Mouse (Mus musculus) lung, postnatal 0 days (tissue): ENCODE results near the gene Gm10563. TPM values are rescaled to one million over a fixed set of nuclear protein-coding genes. Genes with fewer than 3 reads are reported as not detected.
"Not testable (repeated sequence)": the region's sequence is repeated elsewhere in the genome, so short reads cannot be mapped to it uniquely, and the experiment has no call there.

ENCODE experiments used
- ATAC-seq: fragments of 200-750 bp; cut with Nextera tagmentation; 2 replicates; pipeline ENCODE4 v1.8.0; 2017; ENCODE audit warnings: moderate library complexity
- DNase-seq: peaks from one replicate; pipeline ENCODE4 v3.0.0-alpha.2; 2016; ENCODE audit warnings: low spot score
- H3K27ac ChIP-seq: fragments of 300-500 bp; sonication (generic); 2 replicates; pipeline ENCODE4 v1.5.1; 2014; ENCODE audit warnings: antibody characterized with exemption, mild to moderate bottlenecking, low read length, mixed read lengths
- H3K27me3 ChIP-seq: fragments of 300-500 bp; sonication (generic); replicated peaks from 2 replicates; pipeline ENCODE4 v1.6.1; 2014; ENCODE audit warnings: low read length, mixed read lengths; ENCODE audit not compliant: insufficient read depth
- H3K36me3 ChIP-seq: fragments of 300-500 bp; sonication (generic); 2 replicates; pipeline ENCODE4 v1.6.1; 2014; ENCODE audit warnings: low read length, mixed read lengths; ENCODE audit not compliant: insufficient read depth
- H3K4me1 ChIP-seq: fragments of 300-500 bp; sonication (generic); 2 replicates; pipeline ENCODE4 v1.6.1; 2014; ENCODE audit warnings: antibody characterized with exemption, low read depth, low read length, mixed read lengths; ENCODE audit not compliant: insufficient read depth
- H3K4me2 ChIP-seq: fragments of 300-500 bp; sonication (generic); replicated peaks from 2 replicates; pipeline ENCODE4 v1.6.1; 2014; ENCODE audit warnings: low read depth, mild to moderate bottlenecking, low read length, moderate library complexity, mixed read lengths
- H3K4me3 ChIP-seq: fragments of 300-500 bp; sonication (generic); 2 replicates; pipeline ENCODE4 v1.5.1; 2014; ENCODE audit warnings: low read depth, low read length
- H3K9ac ChIP-seq: fragments of 300-500 bp; sonication (generic); replicated peaks from 2 replicates; pipeline ENCODE4 v1.6.1; 2014; ENCODE audit warnings: low read depth, mild to moderate bottlenecking
- H3K9me3 ChIP-seq: fragments of 300-500 bp; sonication (generic); 2 replicates; pipeline ENCODE4 v1.6.1; 2016; ENCODE audit warnings: low read length, mixed read lengths
- CTCF ChIP-seq: IDR thresholded peaks from 2 replicates; pipeline ENCODE4 v1.5.1; 2016; ENCODE audit warnings: antibody characterized with exemption, mild to moderate bottlenecking
- EP300 ChIP-seq: IDR thresholded peaks from 2 replicates; pipeline ENCODE4 v1.6.1; 2016; ENCODE audit warnings: antibody characterized with exemption, mild to moderate bottlenecking, control low read depth
- WGBS: fragments of 180-500 bp; shearing (Covaris S2); extraction: QIAGEN DNeasy Blood & Tissue Kit; methylation state at CpG from one replicate; pipeline ENCODE4 v1.1.7; 2014; 5-methylcytosine and 5-hydroxymethylcytosine counted together
- polyA plus RNA-seq: library from polyadenylated mRNA; unstranded; fragments of >200 nt; fragmentation: Nextera tagmentation; extraction: Ambion mirVana; gene quantifications from 2 replicates; pipeline ENCODE4 v1.2.1, GENCODE M21; 2015

Gm10563 gene
- polyA plus RNA-seq, 1 experiment from 2014 or later: not detected

DNA sequence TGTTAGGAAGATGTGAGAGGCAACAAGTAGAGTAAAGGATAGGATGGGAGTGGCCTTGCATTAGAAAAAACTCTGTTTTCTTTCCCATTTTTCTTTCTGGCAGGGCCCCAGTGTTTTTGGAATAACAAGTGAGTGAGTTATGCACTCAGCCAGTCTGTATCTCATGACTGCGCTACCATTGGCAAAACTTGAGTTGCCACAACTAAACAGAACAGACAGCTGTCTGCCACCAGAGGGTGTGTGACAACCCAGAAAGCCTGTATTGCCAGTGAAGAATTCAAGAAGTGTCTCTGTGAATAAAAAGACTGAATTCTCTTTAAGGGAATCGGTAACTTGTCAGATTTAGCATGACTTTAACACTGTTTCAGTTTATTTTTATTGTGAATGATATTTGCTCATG is 30.8 kb upstream of the Gm10563 start:
- Histone ChIP-seq H3K4me2 (no peak overlapping the region), H3K4me3 (no peak overlapping the region), H3K27ac (no peak overlapping the region), H3K9me3 (no peaks in the 10 kb centered on the region), H3K36me3 (no peaks in the 10 kb centered on the region), H3K4me1 (no peaks in the 10 kb centered on the region), H3K27me3 (no peaks in the 10 kb centered on the region), H3K9ac (no peak overlapping the region)
- no peak for ATAC-seq
- peak; percentile 50 for DNase-seq
- TF ChIP-seq CTCF (peak; percentile 64), EP300 (no peak)
- WGBS: 69% methylated on average over 2 of the region's 2 CpGs

DNA sequence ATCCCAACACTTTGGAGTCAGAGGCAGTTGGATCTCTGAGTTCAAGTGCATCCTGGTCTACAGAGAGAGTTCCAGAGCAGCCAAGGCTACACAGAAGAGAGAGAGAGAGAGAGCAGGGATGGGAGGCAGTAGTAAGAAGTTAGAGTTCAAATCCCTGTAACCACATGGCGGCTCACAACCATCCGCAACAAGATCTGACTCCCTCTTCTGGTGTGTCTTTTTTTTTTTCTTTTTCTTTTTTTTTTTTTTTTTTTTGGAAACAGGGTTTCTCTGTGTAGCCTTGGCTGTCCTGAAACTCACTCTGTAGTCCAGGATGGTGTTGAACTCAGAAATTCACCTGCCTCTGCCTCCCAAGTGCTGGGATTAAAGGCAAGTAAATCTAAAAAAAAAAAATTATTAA is 26.9 kb upstream of the Gm10563 start:
- Histone ChIP-seq H3K4me3 (no peak overlapping the region), H3K9me3 (no peaks in the 10 kb centered on the region), H3K4me1 (peaks cover 9% of the 10 kb centered on the region; the same call in 1 of the 2 replicates), H3K4me2 (no peak overlapping the region), H3K27me3 (no peaks in the 10 kb centered on the region), H3K36me3 (no peaks in the 10 kb centered on the region), H3K9ac (no peak overlapping the region), H3K27ac (no peak overlapping the region)
- ATAC-seq (no peak), DNase-seq (no peak)
- TF ChIP-seq EP300 (no peak), CTCF (no peak)
- 50% methylated on average over 2 of the region's 2 CpGs for WGBS

DNA sequence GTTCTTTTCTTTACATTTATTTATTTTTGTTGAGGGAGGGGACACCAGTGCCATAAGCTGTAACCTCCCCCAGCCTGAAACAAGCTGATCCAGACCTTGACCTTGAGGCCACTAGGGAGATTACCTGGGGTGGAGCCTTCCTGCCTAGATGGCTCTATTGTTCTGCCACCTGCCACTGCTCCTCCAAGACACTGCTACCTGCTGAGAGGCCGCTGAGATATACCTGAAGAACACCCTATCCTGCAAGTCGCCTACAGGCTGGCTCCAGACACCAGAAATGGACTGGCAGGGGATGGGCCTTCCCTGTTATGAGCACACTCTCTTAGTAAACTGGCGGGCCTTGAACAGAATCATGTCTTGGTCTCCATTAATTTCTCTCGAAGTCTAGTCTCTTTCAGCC is 25.0 kb upstream of the Gm10563 start:
- not testable (repeated sequence) for H3K9me3 ChIP-seq, DNase-seq
- WGBS: 73% methylated on average over 4 of the region's 4 CpGs

DNA sequence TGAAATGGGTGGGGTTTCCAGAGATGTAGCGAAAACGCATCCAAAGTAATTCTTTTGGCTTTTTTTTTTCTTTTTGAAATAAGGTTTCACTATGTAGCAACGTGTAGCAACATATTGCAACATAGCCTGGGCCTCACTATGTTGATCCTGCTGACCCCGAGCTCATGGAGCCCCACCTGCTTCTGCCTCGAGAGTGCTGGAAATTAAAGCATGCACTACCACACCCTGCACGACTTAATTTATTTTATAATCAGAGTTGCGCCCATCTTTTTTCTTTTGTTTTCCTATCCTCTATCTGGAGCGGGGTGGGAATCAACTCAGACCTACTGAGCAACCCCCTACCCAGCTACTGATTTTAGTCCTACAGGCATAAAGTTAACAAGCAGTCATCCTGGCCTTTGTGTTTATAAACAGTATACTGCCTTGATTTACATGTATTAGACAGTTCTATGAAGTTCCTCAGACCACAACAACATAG is 24.4 kb upstream of the Gm10563 start:
- Histone ChIP-seq H3K4me1 (peaks cover 9% of the 10 kb centered on the region; the same call in 1 of the 2 replicates), H3K4me3 (peak overlapping the region; percentile 95), H3K27me3 (no peaks in the 10 kb centered on the region), H3K36me3 (no peaks in the 10 kb centered on the region), H3K9me3 (no peaks in the 10 kb centered on the region), H3K9ac (no peak overlapping the region), H3K4me2 (peak overlapping the region; percentile 87), H3K27ac (no peak overlapping the region)
- ATAC-seq (no peak), DNase-seq (no peak)
- 2% methylated on average over 8 of the region's 8 CpGs for WGBS
- TF ChIP-seq CTCF: no peak
- 0 out of 2 replicates have a peak, but pooled peaks have one; percentile 19 for TF ChIP-seq EP300

More for the DNA sequence above, 25.0 kb upstream of the Gm10563 start:
- not testable (repeated sequence) for H3K4me2 ChIP-seq, H3K9ac ChIP-seq, H3K27ac ChIP-seq, ATAC-seq, H3K4me3 ChIP-seq, H3K36me3 ChIP-seq, H3K4me1 ChIP-seq, H3K27me3 ChIP-seq

DNA sequence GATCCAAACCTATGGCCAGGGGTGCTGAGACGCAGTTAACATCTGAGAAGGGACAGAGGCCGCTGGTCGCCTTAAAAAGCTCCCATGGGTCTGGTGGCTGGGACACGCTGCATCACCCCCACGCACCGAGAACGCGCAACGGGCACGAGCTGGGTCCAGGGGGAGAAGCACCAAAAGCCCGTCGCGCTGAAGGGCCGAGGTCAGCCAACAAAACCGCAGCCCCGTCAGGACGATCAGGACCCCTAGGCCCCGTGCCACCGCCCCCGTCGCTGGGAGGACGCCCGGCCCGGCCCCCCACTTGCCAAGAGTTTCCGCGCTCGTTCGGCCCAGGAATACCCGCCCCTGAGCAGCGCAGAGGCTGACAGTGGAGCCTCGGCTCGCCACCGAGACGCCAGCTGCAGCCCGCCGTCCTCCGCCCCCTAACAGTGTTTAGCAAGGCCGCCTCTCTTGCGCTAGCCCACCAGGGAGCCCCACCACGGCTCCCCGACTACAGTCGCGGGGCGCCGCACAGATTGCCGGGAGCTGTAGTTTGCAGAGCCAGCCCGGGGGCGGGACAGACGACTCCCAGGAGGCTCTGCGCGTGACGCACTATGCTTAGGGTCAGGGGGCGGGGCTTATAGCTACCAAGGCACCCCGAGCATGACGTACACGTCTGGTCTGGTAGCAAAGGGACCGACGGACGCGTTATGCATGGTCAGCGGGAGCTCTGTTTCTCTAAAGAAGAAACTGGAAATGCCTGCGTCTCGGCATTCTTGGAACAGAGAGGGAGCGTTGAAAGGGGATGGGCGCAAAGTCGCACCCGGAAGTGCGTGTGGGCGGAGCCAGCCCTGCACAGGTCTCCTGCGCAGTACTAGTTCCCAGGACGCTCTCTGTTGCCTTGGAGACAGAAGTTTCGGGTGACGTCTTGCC is 23.7 kb upstream of the Gm10563 start, which contains the start of gene Mib2:
Gene Mib2 (minus strand): TSS at position 510 of the 909 bp plus-strand sequence.
- peak; percentile 98 for DNase-seq
- H3K36me3 ChIP-seq: no peaks in the 10 kb centered on the region
- TF ChIP-seq CTCF: peak; percentile 6; the same call in 1 of the 2 replicates
- no peak for TF ChIP-seq EP300
- H3K4me3 ChIP-seq: peak within 1 kb of the TSS; percentile 95
- WGBS: 0% methylated on average over 66 of the region's 73 CpGs
- peak within 1 kb of the TSS; percentile 87 for H3K4me2 ChIP-seq
- H3K9ac ChIP-seq: peak within 1 kb of the TSS; percentile 73
- peak within 1 kb of the TSS; percentile 62 for H3K27ac ChIP-seq
- peaks cover 9% of the 10 kb centered on the region; the same call in 1 of the 2 replicates for H3K4me1 ChIP-seq
- H3K27me3 ChIP-seq: no peaks in the 10 kb centered on the region
- no peaks in the 10 kb centered on the region for H3K9me3 ChIP-seq
- peak; percentile 99 for ATAC-seq

DNA sequence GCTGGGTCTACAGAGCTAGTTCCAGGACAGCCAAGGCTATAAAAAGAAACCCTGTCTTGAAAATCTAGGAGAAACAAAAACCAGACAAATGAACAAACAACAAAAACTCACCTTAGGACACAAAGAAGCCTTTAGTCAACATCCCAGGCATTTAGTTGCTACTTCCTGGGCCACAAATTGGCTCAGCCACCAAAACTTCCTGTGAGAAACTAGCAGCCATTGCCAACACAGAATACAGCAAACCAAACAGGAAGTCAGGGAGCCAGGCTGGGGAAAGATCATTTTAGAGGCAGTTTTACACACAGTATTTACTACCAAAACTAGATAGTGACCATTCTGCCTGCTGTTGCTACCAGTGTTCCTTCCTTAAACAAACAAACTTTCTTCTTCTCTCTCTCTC is 21.7 kb upstream of the Gm10563 start:
- no peaks in the 10 kb centered on the region for H3K36me3 ChIP-seq
- DNase-seq (peak; percentile 33), ATAC-seq (no peak)
- no peaks in the 10 kb centered on the region for H3K27me3 ChIP-seq
- TF ChIP-seq EP300 (no peak), CTCF (no peak)
- 0 out of 2 replicates have a peak overlapping the region, but pooled peaks have one; percentile 14 for H3K27ac ChIP-seq
- H3K4me1 ChIP-seq: peaks cover 9% of the 10 kb centered on the region; the same call in 1 of the 2 replicates
- no peak overlapping the region for H3K4me3 ChIP-seq
- no peak overlapping the region for H3K4me2 ChIP-seq
- H3K9me3 ChIP-seq: no peaks in the 10 kb centered on the region
- no peak overlapping the region for H3K9ac ChIP-seq
